Mouse (Mus musculus): Measurements from ENCODE around the gene Slc35b1. TPM values are rescaled to one million over a fixed set of nuclear protein-coding genes. Genes with fewer than 3 reads are reported as not detected.
A peak's percentile ranks its signal among the peaks of the same experiment; 100 is the strongest.
"Not testable (repeated sequence)": the region's sequence is repeated elsewhere in the genome, so short reads cannot be mapped to it uniquely, and the experiment has no call there.

Gene Slc35b1
- polyA plus RNA-seq, 1 experiment from 2014 or later = 133 TPM

DNA sequence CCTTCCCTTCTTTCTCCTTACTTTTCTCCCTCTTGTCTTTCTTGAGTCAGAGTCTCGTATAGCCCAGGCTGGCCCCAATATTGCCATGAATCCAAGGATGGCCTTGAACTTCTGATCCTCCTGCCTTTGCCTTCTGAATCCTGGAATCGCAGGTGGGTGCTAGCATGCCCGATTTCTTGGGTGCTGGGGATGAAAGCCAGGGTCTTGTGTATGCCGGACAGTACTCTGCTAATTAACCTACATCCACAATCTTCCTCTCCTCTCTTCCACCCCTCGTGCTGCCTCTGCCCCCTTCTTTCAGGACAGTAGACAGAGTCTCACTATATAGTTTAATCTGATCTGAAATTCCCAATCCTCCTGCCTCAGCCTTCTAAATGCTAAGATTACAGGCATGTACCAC, 17.1 kb downstream of the Slc35b1 start:
- H3K4me1 ChIP-seq (replicated peaks) = 0 out of 2 replicates have a peak, but pooled peaks cover 9% of the 10 kb centered on the region
- ATAC-seq (ENCODE audit: low FRiP score) = no peak
- 0 out of 2 replicates have a peak, but pooled peaks cover 10% of the 10 kb centered on the region for H3K27me3 ChIP-seq
- no peak overlapping the region for H3K4me2 ChIP-seq
- no peak overlapping the region for H3K27ac ChIP-seq
- no peak overlapping the region for H3K4me3 ChIP-seq
- 93% methylated on average over 5 of the region's 5 CpGs for WGBS
- H3K36me3 ChIP-seq = no peaks in the 10 kb centered on the region
- H3K9me3 ChIP-seq = no peaks in the 10 kb centered on the region
- H3K9ac ChIP-seq = no peak overlapping the region

DNA sequence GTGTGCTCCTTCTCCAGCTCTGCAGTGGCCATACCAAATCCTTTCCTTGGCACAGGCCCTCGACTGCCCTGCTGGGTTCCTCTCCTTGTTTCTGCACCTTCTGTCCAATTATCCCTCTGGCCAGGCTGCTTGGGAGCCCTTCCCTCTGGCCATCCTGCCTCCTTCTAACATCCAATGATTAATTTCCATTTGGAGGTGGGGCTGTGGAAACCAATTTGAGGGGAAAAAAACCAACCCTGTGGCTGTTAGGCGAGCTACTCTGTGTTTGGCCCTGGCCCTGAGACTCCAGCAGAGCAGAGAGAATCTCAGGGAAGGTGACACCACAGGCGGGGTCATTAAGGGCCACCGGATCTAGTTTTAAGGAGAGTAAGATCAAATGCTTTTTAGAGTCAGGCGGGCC, 17.7 kb downstream of the Slc35b1 start:
- H3K36me3 ChIP-seq = no peaks in the 10 kb centered on the region
- H3K4me2 ChIP-seq = no peak overlapping the region
- H3K27ac ChIP-seq = no peak overlapping the region
- no peak overlapping the region for H3K4me3 ChIP-seq
- WGBS = 18% methylated on average over 5 of the region's 5 CpGs
- no peaks in the 10 kb centered on the region for H3K9me3 ChIP-seq
- 0 out of 2 replicates have a peak, but pooled peaks cover 9% of the 10 kb centered on the region for H3K27me3 ChIP-seq
- H3K9ac ChIP-seq = no peak overlapping the region
- ATAC-seq (ENCODE audit: low FRiP score) = no peak
- 0 out of 2 replicates have a peak, but pooled peaks cover 9% of the 10 kb centered on the region for H3K4me1 ChIP-seq (replicated peaks)

DNA sequence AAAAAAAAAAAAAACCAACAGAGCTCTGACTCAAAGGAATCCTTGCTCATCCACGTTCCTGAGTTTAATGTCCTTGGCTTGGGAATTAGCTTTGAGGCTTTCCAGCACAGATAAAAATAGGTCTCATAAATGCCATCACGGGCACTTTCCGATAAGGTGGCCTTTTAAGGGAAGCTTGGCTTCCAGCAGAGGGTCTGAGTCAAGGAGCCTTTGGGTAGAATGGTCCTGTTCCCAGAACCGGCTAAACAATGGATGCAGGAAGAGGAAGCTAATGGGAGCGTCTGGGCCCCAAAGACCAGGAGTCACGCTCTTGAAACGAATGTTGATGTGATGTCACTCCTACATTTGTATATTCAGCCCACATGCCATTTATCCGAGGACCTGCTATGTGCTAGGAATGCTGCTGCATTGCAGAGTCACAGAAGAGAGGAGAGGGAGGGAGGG, 18.2 kb downstream of the Slc35b1 start:
- Histone ChIP-seq H3K27ac (no peak overlapping the region), H3K9me3 (no peaks in the 10 kb centered on the region), H3K27me3 (0 out of 2 replicates have a peak, but pooled peaks cover 9% of the 10 kb centered on the region), H3K4me2 (no peak overlapping the region), H3K36me3 (no peaks in the 10 kb centered on the region), H3K4me1 (replicated peaks) (0 out of 2 replicates have a peak, but pooled peaks cover 9% of the 10 kb centered on the region), H3K4me3 (no peak overlapping the region), H3K9ac (no peak overlapping the region)
- 25% methylated on average over 8 of the region's 8 CpGs for WGBS
- ATAC-seq (ENCODE audit: low FRiP score) = no peak

DNA sequence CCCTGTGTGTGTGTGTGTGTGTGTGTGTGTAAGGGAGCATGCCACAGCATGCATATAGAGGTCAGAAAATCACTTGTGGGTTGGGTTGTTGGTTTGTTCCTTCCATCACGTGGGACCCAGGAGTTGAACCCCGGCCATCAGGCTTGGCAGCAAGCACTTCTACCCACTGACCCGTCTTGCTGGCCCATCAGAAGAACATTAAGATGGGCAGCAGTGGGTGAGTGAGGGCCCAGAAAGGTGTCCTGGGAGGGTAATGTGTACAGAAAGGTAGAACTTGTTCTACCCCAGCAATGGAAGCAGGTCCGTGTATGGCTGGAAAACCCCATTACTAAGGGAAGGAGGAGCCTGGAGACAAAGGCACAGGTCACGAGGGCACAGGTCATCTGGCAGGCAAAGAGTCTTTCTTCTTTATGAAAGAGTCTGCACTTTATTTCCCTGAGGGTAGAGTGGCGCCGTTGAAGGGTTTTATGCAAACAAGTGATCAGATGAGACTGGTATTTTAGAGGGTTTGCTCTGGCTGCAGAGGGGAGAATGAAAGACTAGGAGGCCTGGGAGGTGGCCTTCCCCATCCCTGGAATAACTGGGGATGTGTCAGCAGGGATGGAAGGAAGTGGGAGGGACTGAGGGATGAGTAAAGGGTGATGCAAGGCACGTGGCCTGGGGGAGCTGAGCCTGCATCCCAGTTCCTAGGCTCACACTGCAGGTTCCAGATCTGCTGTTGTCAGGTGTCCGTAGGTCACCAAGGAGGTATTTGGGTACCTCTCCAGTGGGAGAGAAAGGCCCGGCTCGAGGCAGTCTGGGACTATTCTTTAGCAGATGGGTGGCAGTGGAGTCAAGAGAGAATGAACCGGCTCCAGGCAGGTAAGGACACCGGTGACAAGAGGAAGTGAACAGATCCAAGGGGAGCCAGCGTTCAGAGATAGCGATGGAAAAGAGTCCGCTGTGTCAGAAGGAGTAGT, 19.2 kb downstream of the Slc35b1 start:
- Histone ChIP-seq H3K9me3 (no peaks in the 10 kb centered on the region), H3K27ac (no peak overlapping the region), H3K4me3 (no peak overlapping the region), H3K9ac (no peak overlapping the region), H3K4me1 (replicated peaks) (0 out of 2 replicates have a peak, but pooled peaks cover 9% of the 10 kb centered on the region), H3K27me3 (0 out of 2 replicates have a peak, but pooled peaks cover 5% of the 10 kb centered on the region), H3K36me3 (no peaks in the 10 kb centered on the region), H3K4me2 (no peak overlapping the region)
- WGBS = 59% methylated on average over 16 of the region's 16 CpGs
- ATAC-seq (ENCODE audit: low FRiP score) = no peak

DNA sequence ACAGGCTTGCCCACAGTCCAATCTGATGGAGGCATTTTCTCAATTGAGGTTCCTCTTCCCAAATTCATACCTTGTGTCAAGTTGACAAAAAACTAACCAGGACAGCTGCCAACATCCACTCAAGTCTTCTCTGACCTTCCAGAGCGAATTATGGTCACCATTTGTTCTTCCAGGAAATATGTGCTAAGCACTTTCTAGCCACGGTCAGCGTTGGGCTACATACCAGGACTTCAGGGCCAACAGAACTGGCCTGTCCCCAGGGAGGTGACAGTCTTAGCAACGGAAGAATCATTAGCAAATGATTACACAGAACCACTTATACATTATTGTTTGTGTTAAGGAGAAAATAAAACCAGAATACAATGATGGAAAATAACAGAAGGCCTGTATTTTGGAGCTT, 21.3 kb downstream of the Slc35b1 start:
- ATAC-seq (ENCODE audit: low FRiP score) = no peak
- Histone ChIP-seq H3K4me3 (no peak overlapping the region), H3K9me3 (no peaks in the 10 kb centered on the region), H3K9ac (no peak overlapping the region), H3K36me3 (no peaks in the 10 kb centered on the region), H3K4me1 (replicated peaks) (0 out of 2 replicates have a peak, but pooled peaks cover 3% of the 10 kb centered on the region), H3K4me2 (no peak overlapping the region), H3K27ac (no peak overlapping the region), H3K27me3 (no peaks in the 10 kb centered on the region)
- 78% methylated on average over 4 of the region's 4 CpGs for WGBS

DNA sequence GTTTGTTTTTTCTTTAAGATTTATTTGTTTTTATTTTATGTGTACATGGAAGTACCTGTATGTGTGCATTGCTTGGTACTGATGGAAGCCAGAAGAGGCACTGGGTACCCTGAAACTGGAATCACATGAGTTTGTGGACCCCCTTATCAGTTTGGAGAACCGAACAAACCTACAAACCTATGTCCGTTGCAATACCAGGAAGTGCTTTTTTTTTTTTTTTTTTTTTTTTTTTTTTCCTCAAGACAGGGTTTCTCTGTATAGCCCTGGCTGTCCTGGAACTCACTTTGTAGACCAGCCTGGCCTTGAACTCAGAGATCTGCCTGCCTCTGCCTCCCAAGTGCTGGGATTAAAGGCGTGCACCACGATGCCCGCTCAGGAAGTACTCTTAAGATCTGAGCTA, 21.9 kb downstream of the Slc35b1 start:
- not testable (repeated sequence) for H3K9me3 ChIP-seq; H3K4me1 ChIP-seq (replicated peaks); H3K9ac ChIP-seq; H3K4me3 ChIP-seq; H3K27ac ChIP-seq; H3K4me2 ChIP-seq; H3K27me3 ChIP-seq; ATAC-seq (ENCODE audit: low FRiP score); H3K36me3 ChIP-seq
- 89% methylated on average over 5 of the region's 5 CpGs for WGBS

DNA sequence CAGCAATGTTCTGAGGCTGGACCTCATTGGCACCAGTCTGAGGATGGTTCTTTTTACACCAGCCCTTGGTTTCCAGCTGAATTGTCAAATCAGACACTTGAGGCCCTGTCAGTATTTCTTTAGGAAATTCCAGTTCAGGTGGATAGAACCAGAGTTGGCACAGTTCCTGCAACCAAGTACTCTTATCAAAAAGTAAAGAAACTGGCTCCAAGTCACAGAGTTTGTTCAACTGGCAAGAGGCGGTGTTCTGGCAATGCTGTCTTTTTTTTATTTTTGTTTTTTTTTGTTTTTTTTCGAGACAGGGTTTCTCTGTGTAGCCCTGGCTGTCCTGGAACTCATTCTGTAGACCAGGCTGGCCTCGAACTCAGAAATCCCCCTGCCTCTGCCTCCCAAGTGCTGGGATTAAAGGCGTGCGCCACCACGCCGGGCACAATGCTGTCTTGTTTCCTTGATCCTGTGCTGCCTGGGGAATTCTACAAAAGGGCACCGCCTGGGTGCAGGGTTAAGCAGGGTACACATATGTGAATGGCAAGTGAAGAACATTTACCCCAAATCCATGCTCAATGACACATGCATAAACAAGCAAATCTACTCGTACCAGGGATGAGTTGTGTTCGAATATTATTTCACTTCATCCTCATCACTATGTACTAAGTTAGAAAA, 25.1 kb downstream of the Slc35b1 start:
- Histone ChIP-seq H3K4me1 (replicated peaks) (no peaks in the 10 kb centered on the region; the same call in 1 of the 2 replicates), H3K4me3 (no peak overlapping the region), H3K9me3 (no peaks in the 10 kb centered on the region), H3K36me3 (no peaks in the 10 kb centered on the region), H3K27me3 (no peaks in the 10 kb centered on the region), H3K27ac (no peak overlapping the region), H3K9ac (no peak overlapping the region), H3K4me2 (no peak overlapping the region)
- ATAC-seq (ENCODE audit: low FRiP score) = no peak
- WGBS = 90% methylated on average over 10 of the region's 10 CpGs

DNA sequence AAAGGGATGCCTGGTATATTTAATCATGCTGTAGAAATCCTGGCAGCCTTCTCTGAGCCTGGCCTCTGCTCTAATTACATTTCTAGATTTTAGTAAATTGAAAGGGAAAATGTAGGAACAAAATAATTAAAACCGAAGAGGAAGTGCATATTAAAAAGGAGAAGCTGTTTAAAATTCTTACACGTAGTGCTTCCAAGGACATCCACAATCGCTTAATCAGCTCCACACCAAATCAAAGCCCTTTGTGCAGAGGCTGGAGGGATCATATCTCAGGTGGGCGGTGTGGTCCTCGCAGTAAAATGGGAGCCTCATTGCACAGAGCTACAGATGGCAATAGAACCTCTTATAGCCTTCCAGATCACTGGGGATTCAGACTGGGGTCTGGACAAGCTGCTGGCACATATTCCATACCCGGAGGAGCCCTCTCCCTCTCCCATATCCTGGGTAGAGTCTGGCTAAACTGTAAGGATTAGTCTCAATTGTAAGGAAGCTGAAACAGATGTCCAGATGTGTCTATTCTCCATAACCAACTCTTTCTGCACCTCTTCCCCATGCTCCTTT, 27.0 kb downstream of the Slc35b1 start:
- H3K9ac ChIP-seq = no peak overlapping the region
- H3K4me1 ChIP-seq (replicated peaks) = peaks cover 17% of the 10 kb centered on the region
- H3K4me3 ChIP-seq = no peak overlapping the region
- no peaks in the 10 kb centered on the region for H3K27me3 ChIP-seq
- H3K9me3 ChIP-seq = no peaks in the 10 kb centered on the region
- no peaks in the 10 kb centered on the region for H3K36me3 ChIP-seq
- WGBS = 71% methylated on average over 6 of the region's 6 CpGs
- H3K27ac ChIP-seq = peak overlapping the region; percentile 37; the same call in 1 of the 2 replicates
- no peak overlapping the region for H3K4me2 ChIP-seq
- no peak for ATAC-seq (ENCODE audit: low FRiP score)

DNA sequence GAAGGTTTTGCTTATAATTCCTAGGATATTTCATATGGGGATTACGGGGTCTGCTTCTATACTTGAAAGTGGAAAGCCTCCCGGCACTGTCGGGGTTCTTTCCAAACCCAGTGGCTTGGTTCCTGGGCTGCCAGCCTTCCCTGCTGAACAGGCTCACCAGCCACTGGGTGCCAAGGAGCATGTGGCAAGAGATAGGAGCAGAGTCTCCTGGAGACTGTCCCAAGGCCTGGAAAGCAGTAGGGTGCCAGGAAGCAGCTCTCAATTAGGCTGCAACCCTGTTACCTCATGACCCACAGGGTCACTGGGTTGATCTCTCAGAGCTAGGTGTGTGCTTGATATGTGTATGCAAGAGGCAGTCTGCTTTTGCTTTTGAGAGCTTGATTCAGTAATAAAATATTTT, 28.1 kb downstream of the Slc35b1 start:
- WGBS = 90% methylated on average over 3 of the region's 3 CpGs
- no peaks in the 10 kb centered on the region for H3K9me3 ChIP-seq
- no peak overlapping the region for H3K4me2 ChIP-seq
- H3K27ac ChIP-seq = no peak overlapping the region
- no peaks in the 10 kb centered on the region for H3K36me3 ChIP-seq
- ATAC-seq (ENCODE audit: low FRiP score) = no peak
- no peaks in the 10 kb centered on the region for H3K27me3 ChIP-seq
- H3K4me3 ChIP-seq = no peak overlapping the region
- H3K4me1 ChIP-seq (replicated peaks) = peaks cover 26% of the 10 kb centered on the region
- no peak overlapping the region for H3K9ac ChIP-seq

DNA sequence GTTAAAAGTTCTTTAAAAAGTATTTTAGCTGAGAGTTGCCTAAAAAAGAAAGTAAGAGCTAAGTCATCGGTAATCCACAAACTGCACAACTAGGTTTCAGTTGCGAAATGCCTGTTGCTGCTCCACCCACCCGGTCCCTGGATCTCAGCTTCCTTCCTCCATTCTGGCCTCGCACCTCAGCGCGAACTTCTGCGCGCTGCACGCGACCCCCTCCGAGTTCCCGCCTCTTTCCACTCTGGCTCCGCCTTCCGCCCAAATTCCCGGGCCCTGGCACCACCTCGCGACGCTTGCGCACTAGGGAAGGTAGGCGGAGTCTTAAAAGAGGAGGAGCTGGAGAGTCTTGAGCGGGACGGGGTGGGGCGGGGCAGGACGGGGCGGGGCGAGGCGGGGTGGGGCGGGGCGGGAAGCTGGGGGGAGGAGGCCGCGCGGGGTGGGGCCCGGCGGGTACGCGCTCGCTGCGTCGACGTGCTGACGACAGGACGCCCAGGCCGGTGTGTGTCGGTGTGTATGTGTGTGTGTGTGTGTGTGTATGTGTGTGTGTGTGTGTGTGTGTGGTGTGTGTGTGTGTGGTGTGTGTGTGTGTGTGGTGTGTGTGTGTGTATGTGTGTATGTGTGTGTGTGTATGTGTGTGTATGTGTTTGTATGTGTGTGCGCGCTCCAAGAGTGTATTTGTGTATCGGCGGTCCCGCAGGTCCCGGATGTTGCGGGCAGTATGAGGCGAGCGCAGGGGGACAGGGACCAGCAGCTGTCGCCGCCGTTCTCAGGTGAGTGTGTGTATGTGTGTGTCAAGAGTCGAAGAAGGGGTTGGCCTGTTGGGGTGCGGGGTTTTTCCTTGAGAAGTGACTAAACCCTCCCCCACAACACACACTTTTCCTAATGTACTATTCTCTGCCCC, 29.4 kb downstream of the Slc35b1 start, which contains the start of gene Spop:
TSS of gene Spop (plus strand) at position 440 of the 895 bp plus-strand sequence.
- Histone ChIP-seq H3K9ac (peak within 1 kb of the TSS; percentile 82), H3K9me3 (no peaks in the 10 kb centered on the region), H3K4me2 (peak within 1 kb of the TSS; percentile 76), H3K27ac (peak within 1 kb of the TSS; percentile 96), H3K27me3 (no peaks in the 10 kb centered on the region), H3K4me1 (replicated peaks) (peaks cover 29% of the 10 kb centered on the region), H3K4me3 (peak within 1 kb of the TSS; percentile 65), H3K36me3 (no peaks in the 10 kb centered on the region)
- 2% methylated on average over 58 of the region's 58 CpGs for WGBS
- ATAC-seq (ENCODE audit: low FRiP score) = peak; percentile 86

DNA sequence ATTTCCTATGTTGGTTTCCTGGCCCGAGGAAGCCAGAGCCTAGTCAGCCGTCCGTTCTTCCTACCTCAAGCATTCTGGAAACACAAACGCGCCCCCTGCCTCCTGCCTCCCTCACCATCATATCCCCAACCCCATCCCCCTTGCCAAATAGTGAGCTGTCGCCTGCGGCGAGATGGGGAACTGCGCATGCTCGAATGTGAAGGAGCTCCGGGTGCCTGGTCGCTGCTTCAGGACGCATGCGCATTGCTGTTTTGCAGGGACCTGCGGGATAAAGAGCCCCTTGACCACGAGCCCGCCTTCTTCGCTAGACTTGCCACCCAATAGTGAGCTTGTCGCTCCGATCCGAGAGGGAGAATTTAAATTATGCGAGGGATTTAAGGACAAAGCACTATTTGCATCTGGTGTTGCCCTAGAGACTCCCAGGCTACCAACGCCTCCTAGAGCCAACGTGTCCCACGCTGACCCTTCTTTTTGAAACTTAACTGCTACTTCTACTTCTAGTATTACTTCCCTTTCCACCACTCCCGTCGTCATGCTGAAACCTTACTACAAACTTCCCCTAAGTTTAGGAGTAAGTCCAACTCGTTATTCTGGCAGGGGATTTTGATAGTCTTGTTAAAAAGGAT, 30.2 kb downstream of the Slc35b1 start:
- peak; percentile 88 for ATAC-seq (ENCODE audit: low FRiP score)
- Histone ChIP-seq H3K9me3 (no peaks in the 10 kb centered on the region), H3K36me3 (no peaks in the 10 kb centered on the region), H3K27me3 (no peaks in the 10 kb centered on the region), H3K9ac (peak overlapping the region; percentile 82), H3K4me3 (peak overlapping the region; percentile 65), H3K4me2 (peak overlapping the region; percentile 76), H3K4me1 (replicated peaks) (peaks cover 29% of the 10 kb centered on the region), H3K27ac (peak overlapping the region; percentile 96)
- under 1% methylated on average over 28 of the region's 28 CpGs for WGBS

Data from hindbrain, embryonic 13.5 days (tissue).